Mouse (Mus musculus) kidney, postnatal 0 days (tissue): Measurements from ENCODE around the gene Ascc2. TPM values are rescaled to one million over a fixed set of nuclear protein-coding genes. Genes with fewer than 3 reads are reported as not detected.

ENCODE experiments used
- ATAC-seq: fragments of 200-750 bp; cut with Nextera tagmentation; replicated peaks from 2 replicates; pipeline ENCODE4 v1.8.0; 2017; ENCODE audit warnings: low read depth, moderate number of reproducible peaks, moderate TSS enrichment, moderate library complexity; ENCODE audit not compliant: low FRiP score
- DNase-seq: peaks from one replicate; pipeline ENCODE4 v3.0.0-alpha.2; 2016; ENCODE audit warnings: low spot score
- H3K27ac ChIP-seq: fragments of 300-500 bp; sonication (generic); 2 replicates; pipeline ENCODE4 v1.5.1; 2014; ENCODE audit warnings: mild to moderate bottlenecking
- H3K27me3 ChIP-seq: fragments of 300-500 bp; sonication (generic); 2 replicates; pipeline ENCODE4 v1.6.1; 2014; ENCODE audit warnings: low read length, mixed read lengths; ENCODE audit not compliant: insufficient read depth
- H3K36me3 ChIP-seq: fragments of 300-500 bp; sonication (generic); 2 replicates; pipeline ENCODE4 v1.6.1; 2014; ENCODE audit warnings: low read length, mixed read lengths; ENCODE audit not compliant: insufficient read depth
- H3K4me1 ChIP-seq: fragments of 300-500 bp; sonication (generic); replicated peaks from 2 replicates; pipeline ENCODE4 v1.6.1; 2014; ENCODE audit warnings: antibody characterized with exemption, low read length, mixed read lengths; ENCODE audit not compliant: insufficient read depth
- H3K4me2 ChIP-seq: fragments of 300-500 bp; sonication (generic); 2 replicates; pipeline ENCODE4 v1.6.1; 2014; ENCODE audit warnings: mild to moderate bottlenecking, low read length, moderate library complexity, mixed read lengths
- H3K4me3 ChIP-seq: fragments of 300-500 bp; sonication (generic); replicated peaks from 2 replicates; pipeline ENCODE4 v1.5.1; 2014; ENCODE audit warnings: low read depth, low read length
- H3K9ac ChIP-seq: fragments of 300-500 bp; sonication (generic); 2 replicates; pipeline ENCODE4 v1.6.1; 2014; ENCODE audit warnings: low read depth, low read length
- H3K9me3 ChIP-seq: fragments of 300-500 bp; sonication (generic); replicated peaks from 2 replicates; pipeline ENCODE4 v1.6.1; 2016; ENCODE audit warnings: low read length, inconsistent platforms, mixed read lengths
- CTCF ChIP-seq: IDR thresholded peaks from 2 replicates; pipeline ENCODE4 v1.5.1; 2016; ENCODE audit warnings: antibody characterized with exemption, low read depth, mild to moderate bottlenecking, moderate library complexity
- WGBS: fragments of 180-500 bp; shearing (Covaris S2); extraction: QIAGEN DNeasy Blood & Tissue Kit; methylation state at CpG from one replicate; pipeline ENCODE4 v1.1.7; 2014; 5-methylcytosine and 5-hydroxymethylcytosine counted together
- polyA plus RNA-seq: library from polyadenylated mRNA; unstranded; fragments of >200 nt; fragmentation: Nextera tagmentation; extraction: Ambion mirVana; gene quantifications from 2 replicates; pipeline ENCODE4 v1.2.1, GENCODE M21; 2015

Ascc2 gene
- polyA plus RNA-seq, 1 experiment from 2014 or later: 23.2 TPM

GRCm38 (mm10) chr11:4731781-4732180, 94.2 kb downstream of the Ascc2 start:
- no peak for ATAC-seq
- no peak overlapping the region for H3K4me3 ChIP-seq
- H3K27me3 ChIP-seq: no peaks in the 10 kb centered on the region
- no peak overlapping the region for H3K4me2 ChIP-seq
- no peaks in the 10 kb centered on the region for H3K4me1 ChIP-seq
- no peak for DNase-seq
- WGBS: 72% methylated on average over 7 of the region's 7 CpGs
- H3K9ac ChIP-seq: no peak overlapping the region
- no peak overlapping the region for H3K27ac ChIP-seq
- no peaks in the 10 kb centered on the region for H3K9me3 ChIP-seq
- TF ChIP-seq CTCF: no peak
- H3K36me3 ChIP-seq: no peaks in the 10 kb centered on the region

- H3K9me3 ChIP-seq: no peaks in the 10 kb centered on the region
- no peaks in the 10 kb centered on the region for H3K4me1 ChIP-seq
- H3K27me3 ChIP-seq: no peaks in the 10 kb centered on the region
- peak; percentile 46; the same call in 1 of the 2 replicates for TF ChIP-seq CTCF
- H3K9ac ChIP-seq: no peak overlapping the region
- H3K4me2 ChIP-seq: no peak overlapping the region
- H3K27ac ChIP-seq: no peak overlapping the region
- DNase-seq (no peak), ATAC-seq (no peak)
- H3K4me3 ChIP-seq: no peak overlapping the region
- H3K36me3 ChIP-seq: no peaks in the 10 kb centered on the region
- 39% methylated on average over 12 of the region's 12 CpGs for WGBS
Measured at GRCm38 (mm10) chr11:4734179-4734578, 96.6 kb downstream of the Ascc2 start.

Other genes starting within 250 kb of the Ascc2 start
- 0.26 and 0.38 TPM in 2 replicates for gene Hormad2, start 196.6 kb upstream of the Ascc2 start, polyA plus RNA-seq
- 18.1 and 19.6 TPM in 2 replicates for gene Mtmr3, start 42.9 kb upstream of the Ascc2 start, polyA plus RNA-seq
- not detected in 2 replicates for gene Gm11032, start 17.7 kb upstream of the Ascc2 start, polyA plus RNA-seq
- gene Uqcr10, start 66.6 kb downstream of the Ascc2 start, polyA plus RNA-seq: 1,603 and 1,802 TPM in 2 replicates
- 76.3 and 81.7 TPM in 2 replicates for gene Zmat5, start 66.9 kb downstream of the Ascc2 start, polyA plus RNA-seq
- 0.08 and 0.09 TPM in 2 replicates for gene Cabp7, start 109.0 kb downstream of the Ascc2 start, polyA plus RNA-seq
- gene Nf2, start 211.8 kb downstream of the Ascc2 start, polyA plus RNA-seq: 33.3 and 35.6 TPM in 2 replicates
- gene Nipsnap1, start 236.2 kb downstream of the Ascc2 start, polyA plus RNA-seq: 82.0 and 90.8 TPM in 2 replicates